Mouse (Mus musculus) CD4-positive, CD25-positive, alpha-beta regulatory T cell, adult 2 months (primary cell): ENCODE data around the gene Gm20820.
"Not testable (repeated sequence)": the region's sequence is repeated elsewhere in the genome, so short reads cannot be mapped to it uniquely, and the experiment has no call there.

Source experiments
- DNase-seq: peaks from one replicate; pipeline ENCODE4 v3.0.0-alpha.2; 2012; ENCODE audit warnings: low read depth, low spot score

Gm20820 gene

GRCm38 (mm10) chrY:86061472-86061871 is at the start of gene Gm20820:
Gene Gm20820 (plus strand): TSS chrY:86061772.
- not testable (repeated sequence) for DNase-seq
